Mouse (Mus musculus) liver, embryonic 16.5 days (tissue): ENCODE measurements around the gene Gls2. TPM values are rescaled to one million over a fixed set of nuclear protein-coding genes. Genes with fewer than 3 reads are reported as not detected.
"Not testable (repeated sequence)": the region's sequence is repeated elsewhere in the genome, so short reads cannot be mapped to it uniquely, and the experiment has no call there.

Experiments used
- ATAC-seq: fragments of 200-750 bp; cut with Nextera tagmentation; 2 replicates; pipeline ENCODE4 v1.8.0; 2017; ENCODE audit warnings: low read depth, mild to moderate bottlenecking, moderate number of reproducible peaks, moderate library complexity
- H3K27ac ChIP-seq: fragments of 300-500 bp; sonication (generic); 2 replicates; pipeline ENCODE4 v1.5.1; 2014; ENCODE audit warnings: mild to moderate bottlenecking, low read length
- H3K27me3 ChIP-seq: fragments of 300-500 bp; sonication (generic); 2 replicates; pipeline ENCODE4 v1.6.1; 2014; ENCODE audit warnings: low read depth, low read length, mixed read lengths; ENCODE audit not compliant: control insufficient read depth, insufficient read depth
- H3K36me3 ChIP-seq: fragments of 300-500 bp; sonication (generic); 2 replicates; pipeline ENCODE4 v1.6.1; 2014; ENCODE audit warnings: mild to moderate bottlenecking; ENCODE audit not compliant: control insufficient read depth, insufficient read depth
- H3K4me1 ChIP-seq: fragments of 300-500 bp; sonication (generic); 2 replicates; pipeline ENCODE4 v1.6.1; 2014; ENCODE audit warnings: low read depth, low read length, mixed read lengths; ENCODE audit not compliant: control insufficient read depth
- H3K4me2 ChIP-seq: fragments of 300-500 bp; sonication (generic); 2 replicates; pipeline ENCODE4 v1.6.1; 2014; ENCODE audit warnings: low read depth, low read length, mixed read lengths
- H3K4me3 ChIP-seq: fragments of 300-500 bp; sonication (generic); 2 replicates; pipeline ENCODE4 v1.5.1; 2014; ENCODE audit warnings: low read depth, mild to moderate bottlenecking, low read length
- H3K9ac ChIP-seq: fragments of 300-500 bp; sonication (generic); 2 replicates; pipeline ENCODE4 v1.6.1; 2014; ENCODE audit warnings: low read depth, low read length
- H3K9me3 ChIP-seq: fragments of 300-500 bp; sonication (generic); replicated peaks from 2 replicates; pipeline ENCODE4 v1.6.1; 2016; ENCODE audit warnings: low read length; ENCODE audit not compliant: control insufficient read depth
- WGBS: fragments of 180-500 bp; shearing (Covaris S2); extraction: QIAGEN DNeasy Blood & Tissue Kit; methylation state at CpG from one replicate; pipeline ENCODE4 v1.1.7; 2014; ENCODE audit not compliant: insufficient replicate concordance; 5-methylcytosine and 5-hydroxymethylcytosine counted together
- polyA plus RNA-seq: library from polyadenylated mRNA; unstranded; fragments of >200 nt; fragmentation: Nextera tagmentation; extraction: Ambion mirVana; gene quantifications from 2 replicates; pipeline ENCODE4 v1.2.1, GENCODE M21; 2015

Gls2 gene
- polyA plus RNA-seq, result 14.8 and 21.4 TPM in 2 replicates

GRCm38 (mm10) chr10:128194024-128194550 lies at the start of gene Gls2:
Gene Gls2 (plus strand): TSS chr10:128194457.
- Histone ChIP-seq H3K9me3 (no peaks in the 10 kb centered on the region), H3K4me1 (peaks cover 18% of the 10 kb centered on the region), H3K27me3 (peaks cover 27% of the 10 kb centered on the region), H3K4me2 (peak within 1 kb of the TSS; percentile 97), H3K36me3 (no peaks in the 10 kb centered on the region), H3K27ac (peak within 1 kb of the TSS; percentile 65), H3K4me3 (peak within 1 kb of the TSS; percentile 71), H3K9ac (peak within 1 kb of the TSS; percentile 67)
- peak; percentile 94 for ATAC-seq
- WGBS, result under 1% methylated on average over 46 of the region's 46 CpGs

GRCm38 (mm10) chr10:128144961-128145360 lies 49.3 kb upstream of the Gls2 start:
- Histone ChIP-seq H3K9ac (no peak overlapping the region), H3K4me2 (no peak overlapping the region), H3K4me1 (peaks cover 11% of the 10 kb centered on the region), H3K27me3 (no peaks in the 10 kb centered on the region), H3K4me3 (no peak overlapping the region), H3K27ac (no peak overlapping the region), H3K9me3 (no peaks in the 10 kb centered on the region), H3K36me3 (no peaks in the 10 kb centered on the region)
- 58% methylated on average over 2 of the region's 2 CpGs for WGBS
- ATAC-seq, result no peak

DNA sequence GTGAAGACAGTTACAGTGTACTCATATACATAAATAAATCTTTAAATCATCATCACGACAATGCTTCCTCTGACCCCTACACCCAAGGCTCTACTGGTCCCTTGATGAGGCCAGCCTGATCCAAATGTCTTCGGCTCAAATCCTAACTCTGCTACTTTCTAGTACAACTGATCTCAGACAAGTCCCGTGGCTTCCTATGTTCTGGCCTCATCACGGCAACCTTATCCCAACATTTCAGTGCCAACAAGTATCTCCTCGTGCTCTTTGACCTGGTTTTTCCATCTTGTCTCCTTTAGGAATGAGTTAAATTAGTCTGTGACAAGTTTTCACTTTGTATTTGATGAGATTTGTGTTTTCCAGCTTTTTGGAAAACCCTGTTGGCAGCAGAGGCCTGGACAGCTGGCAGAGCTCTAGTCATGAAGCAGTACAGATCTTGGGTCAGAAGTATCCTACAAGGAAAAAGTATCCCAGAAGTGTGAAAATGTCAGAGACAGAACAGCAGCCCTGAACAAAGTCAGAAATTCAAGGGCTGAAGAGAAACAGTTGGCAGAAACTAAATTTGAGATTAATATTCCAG lies 45.4 kb upstream of the Gls2 start:
- Histone ChIP-seq H3K9ac (peak overlapping the region; percentile 59), H3K27me3 (no peaks in the 10 kb centered on the region), H3K36me3 (no peaks in the 10 kb centered on the region), H3K4me3 (peak overlapping the region; percentile 58), H3K4me2 (peak overlapping the region; percentile 77), H3K27ac (peak overlapping the region; percentile 68), H3K9me3 (no peaks in the 10 kb centered on the region), H3K4me1 (peaks cover 14% of the 10 kb centered on the region)
- ATAC-seq, result no peak
- 73% methylated on average over 5 of the region's 5 CpGs for WGBS

DNA sequence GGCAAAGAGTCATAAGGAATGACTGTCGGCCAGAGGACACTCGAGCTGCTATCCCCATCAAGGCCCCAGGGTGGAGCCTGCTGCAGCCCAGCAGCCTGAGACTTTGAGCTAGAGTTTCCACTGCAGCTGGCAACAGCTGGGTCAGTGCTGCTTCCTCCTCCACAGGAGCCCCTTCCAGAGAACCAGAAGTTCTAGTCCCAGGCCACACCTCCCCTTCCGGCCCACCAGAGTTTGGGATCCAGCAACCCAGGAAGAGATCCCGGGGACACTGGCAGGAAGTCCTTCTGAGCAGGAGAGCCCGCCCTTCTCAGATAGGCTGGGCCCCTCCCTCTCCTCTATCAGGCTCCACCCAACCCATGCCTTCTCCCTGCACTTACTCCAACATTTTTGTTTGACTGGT lies 44.7 kb upstream of the Gls2 start:
- no peaks in the 10 kb centered on the region for H3K36me3 ChIP-seq
- H3K27me3 ChIP-seq, result no peaks in the 10 kb centered on the region
- WGBS, result under 1% methylated on average over 5 of the region's 5 CpGs
- ATAC-seq, result peak; percentile 97
- H3K4me1 ChIP-seq, result peaks cover 14% of the 10 kb centered on the region
- H3K4me2 ChIP-seq, result peak overlapping the region; percentile 77
- H3K9ac ChIP-seq, result peak overlapping the region; percentile 59
- no peaks in the 10 kb centered on the region for H3K9me3 ChIP-seq
- peak overlapping the region; percentile 58 for H3K4me3 ChIP-seq
- peak overlapping the region; percentile 68 for H3K27ac ChIP-seq

- Histone ChIP-seq H3K27ac (no peak overlapping the region), H3K9me3 (no peaks in the 10 kb centered on the region), H3K4me1 (peaks cover 14% of the 10 kb centered on the region)
Observed at GRCm38 (mm10) chr10:128150941-128151340, 43.3 kb upstream of the Gls2 start.

GRCm38 (mm10) chr10:128153978-128154377 lies 40.3 kb upstream of the Gls2 start:
- no peak for ATAC-seq
- Histone ChIP-seq H3K9me3 (no peaks in the 10 kb centered on the region), H3K36me3 (no peaks in the 10 kb centered on the region), H3K9ac (no peak overlapping the region), H3K27me3 (no peaks in the 10 kb centered on the region), H3K4me1 (peaks cover 12% of the 10 kb centered on the region), H3K27ac (no peak overlapping the region), H3K4me3 (no peak overlapping the region), H3K4me2 (no peak overlapping the region)
- WGBS, result 64% methylated on average over 3 of the region's 3 CpGs

More at GRCm38 (mm10) chr10:128150941-128151340, 43.3 kb upstream of the Gls2 start:
- WGBS, result 82% methylated on average over 14 of the region's 14 CpGs
- Histone ChIP-seq H3K9ac (no peak overlapping the region), H3K4me2 (no peak overlapping the region), H3K27me3 (no peaks in the 10 kb centered on the region), H3K36me3 (no peaks in the 10 kb centered on the region), H3K4me3 (no peak overlapping the region)
- ATAC-seq, result no peak

- not testable (repeated sequence) for H3K4me1 ChIP-seq, H3K4me2 ChIP-seq, ATAC-seq, H3K36me3 ChIP-seq, H3K4me3 ChIP-seq, H3K9me3 ChIP-seq, H3K27ac ChIP-seq, H3K9ac ChIP-seq, H3K27me3 ChIP-seq
- 71% methylated on average over 2 of the region's 3 CpGs for WGBS
Observed at GRCm38 (mm10) chr10:128165726-128166125, 28.5 kb upstream of the Gls2 start.

DNA sequence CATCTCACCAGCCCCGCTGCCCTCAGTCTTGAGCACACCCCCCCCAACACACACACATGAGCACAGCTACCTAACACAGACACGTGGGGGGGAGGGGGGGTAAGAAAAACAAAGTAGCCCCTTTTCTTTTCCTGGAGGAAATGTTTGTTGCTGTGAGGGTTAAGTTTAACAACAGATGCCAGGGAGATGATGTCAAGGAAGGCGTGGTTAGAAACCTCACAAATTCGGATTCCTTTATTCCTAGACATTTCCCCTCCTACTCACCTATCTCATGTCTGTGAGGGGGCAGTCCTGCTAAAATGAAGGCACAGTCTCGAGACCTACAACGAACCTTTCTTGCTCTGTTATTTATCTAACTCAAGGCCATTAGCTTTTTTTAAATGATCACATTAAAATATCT lies 27.2 kb upstream of the Gls2 start:
- Histone ChIP-seq H3K36me3 (no peaks in the 10 kb centered on the region), H3K27me3 (no peaks in the 10 kb centered on the region), H3K9ac (no peak overlapping the region), H3K4me3 (no peak overlapping the region), H3K9me3 (no peaks in the 10 kb centered on the region), H3K4me2 (no peak overlapping the region), H3K27ac (no peak overlapping the region), H3K4me1 (no peaks in the 10 kb centered on the region)
- 42% methylated on average over 6 of the region's 6 CpGs for WGBS
- ATAC-seq, result no peak

DNA sequence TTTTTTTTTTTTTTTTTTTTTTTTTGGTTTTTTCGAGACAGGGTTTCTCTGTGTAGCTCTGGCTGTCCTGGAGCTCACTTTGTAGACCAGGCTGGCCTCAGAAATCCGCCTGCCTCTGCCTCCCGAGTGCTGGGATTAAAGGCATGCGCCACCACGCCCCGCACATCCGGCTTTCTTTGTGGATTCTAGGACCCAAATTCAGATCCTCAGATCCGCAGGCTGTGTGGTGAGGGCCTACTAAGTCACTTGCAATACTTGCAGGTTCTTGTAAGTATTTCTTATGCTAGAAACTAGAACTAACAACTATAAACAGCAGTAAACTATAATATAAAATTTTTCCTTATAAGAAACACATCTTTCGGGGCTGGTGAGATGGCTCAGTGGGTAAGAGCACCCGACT lies 22.9 kb upstream of the Gls2 start:
- not testable (repeated sequence) for H3K4me3 ChIP-seq, H3K9ac ChIP-seq, H3K4me2 ChIP-seq, ATAC-seq, H3K27ac ChIP-seq, H3K9me3 ChIP-seq, H3K27me3 ChIP-seq, H3K36me3 ChIP-seq
- peaks cover 12% of the 10 kb centered on the region for H3K4me1 ChIP-seq
- WGBS, result 83% methylated on average over 10 of the region's 10 CpGs
